Mouse (Mus musculus) limb, embryonic 15.5 days (tissue): ENCODE data around the gene Khk. TPM values are rescaled to one million over a fixed set of nuclear protein-coding genes. Genes with fewer than 3 reads are reported as not detected.

Source experiments
- polyA plus RNA-seq: library from polyadenylated mRNA; unstranded; fragments of >200 nt; fragmentation: Nextera tagmentation; extraction: Ambion mirVana; gene quantifications from 2 replicates; pipeline ENCODE4 v1.2.1, GENCODE M21; 2015

Khk gene
- polyA plus RNA-seq, 1 experiment from 2014 or later = 23.6 TPM

Other genes starting within 250 kb of the Khk start
- gene Dpysl5, start 209.9 kb upstream of the Khk start, polyA plus RNA-seq = 5.4 and 7.6 TPM in 2 replicates
- gene Mapre3, start 106.8 kb upstream of the Khk start, polyA plus RNA-seq = 30.4 and 30.6 TPM in 2 replicates
- 97.7 and 97.9 TPM in 2 replicates for gene Tmem214, start 53.4 kb upstream of the Khk start, polyA plus RNA-seq
- 16.4 and 21.9 TPM in 2 replicates for gene Agbl5, start 32.7 kb upstream of the Khk start, polyA plus RNA-seq
- 464 and 505 TPM in 2 replicates for gene Ost4, start 13.6 kb upstream of the Khk start, polyA plus RNA-seq
- gene Emilin1, start 8.0 kb upstream of the Khk start, polyA plus RNA-seq = 274 and 287 TPM in 2 replicates
- gene Cgref1, start 24.2 kb downstream of the Khk start, polyA plus RNA-seq = 21.0 and 31.7 TPM in 2 replicates
- gene Preb, start 38.9 kb downstream of the Khk start, polyA plus RNA-seq = 128 and 137 TPM in 2 replicates
- 0.04 and 0.06 TPM in 2 replicates for gene Tcf23, start 47.2 kb downstream of the Khk start, polyA plus RNA-seq
- gene Atraid, start 126.9 kb downstream of the Khk start, polyA plus RNA-seq = 179 and 184 TPM in 2 replicates
- gene Slc5a6, start 127.5 kb downstream of the Khk start, polyA plus RNA-seq = 10.9 and 14.6 TPM in 2 replicates
- gene Cad, start 133.3 kb downstream of the Khk start, polyA plus RNA-seq = 25.1 and 26.3 TPM in 2 replicates
- gene Dnajc5g, start 184.9 kb downstream of the Khk start, polyA plus RNA-seq = not detected in 2 replicates
- 0.50 and 0.66 TPM in 2 replicates for gene Slc30a3, start 186.8 kb downstream of the Khk start, polyA plus RNA-seq
- gene Trim54, start 195.3 kb downstream of the Khk start, polyA plus RNA-seq = 7.6 and 21.7 TPM in 2 replicates
- gene Ucn, start 217.4 kb downstream of the Khk start, polyA plus RNA-seq = not detected in 2 replicates
- gene Mpv17, start 232.8 kb downstream of the Khk start, polyA plus RNA-seq = 64.0 and 70.5 TPM in 2 replicates